Mouse (Mus musculus) ovary, postnatal 14 days (tissue): ENCODE data around the gene Gpx6.

ENCODE experiments used
- DNase-seq: peaks from one replicate; pipeline ENCODE4 v3.0.0; 2022; ENCODE audit warnings: low spot score

The Gpx6 gene

DNA sequence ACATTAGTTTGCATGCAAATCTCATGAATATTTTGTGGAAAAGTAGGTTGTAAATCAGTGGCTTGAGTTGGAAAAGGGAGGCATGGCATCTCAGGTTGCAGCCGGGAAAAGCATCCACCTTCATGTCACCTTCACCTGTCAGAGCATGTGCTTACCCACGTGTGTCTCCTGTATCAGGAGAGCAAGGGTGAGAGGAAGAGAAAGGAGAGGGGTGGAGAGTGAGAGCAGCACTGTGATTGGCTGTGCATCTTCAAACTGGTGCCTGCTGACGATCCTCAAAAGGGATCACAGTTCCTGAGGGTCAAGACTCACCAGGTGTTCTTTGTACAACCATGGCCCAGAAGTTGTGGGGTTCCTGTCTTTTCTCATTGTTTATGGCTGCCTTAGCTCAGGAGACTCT, at the start of gene Gpx6:
Gpx6 (plus strand) TSS at position 200 of the 400 bp plus-strand sequence.
- DNase-seq: no peak

DNA sequence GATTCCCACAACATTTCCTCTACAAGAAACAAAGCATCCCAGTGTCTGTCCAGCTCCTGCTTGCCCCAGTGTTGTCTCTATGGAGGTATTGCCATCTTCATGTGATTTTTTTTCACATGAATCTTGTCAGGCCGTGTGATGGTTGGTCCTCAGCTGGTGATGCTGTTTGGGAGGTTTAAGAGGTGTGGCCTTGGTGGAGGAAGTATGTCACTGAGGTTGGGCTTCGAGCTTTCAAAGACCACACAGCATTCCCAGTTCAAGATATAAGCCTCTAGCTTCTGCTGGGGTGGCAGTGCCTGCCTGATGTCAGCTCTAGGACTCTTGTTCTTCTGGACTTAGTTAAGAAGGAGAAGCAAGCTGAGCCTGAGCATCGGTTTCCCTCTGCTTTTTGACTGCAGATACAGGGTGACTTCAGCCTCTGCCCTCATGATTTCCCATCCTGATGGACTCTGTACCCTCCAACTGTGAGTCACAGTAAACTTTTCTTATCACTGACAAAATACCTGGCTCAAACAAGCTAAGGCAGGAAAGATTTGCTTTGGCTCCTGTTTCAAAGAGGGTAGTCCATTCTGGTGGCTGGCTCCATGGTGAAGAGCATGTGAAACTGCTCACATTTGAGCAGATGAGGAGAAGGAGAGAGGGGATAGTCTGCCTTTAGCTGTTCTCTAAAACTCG, 49.0 kb upstream of the Gpx6 start:
- no peak for DNase-seq

DNA sequence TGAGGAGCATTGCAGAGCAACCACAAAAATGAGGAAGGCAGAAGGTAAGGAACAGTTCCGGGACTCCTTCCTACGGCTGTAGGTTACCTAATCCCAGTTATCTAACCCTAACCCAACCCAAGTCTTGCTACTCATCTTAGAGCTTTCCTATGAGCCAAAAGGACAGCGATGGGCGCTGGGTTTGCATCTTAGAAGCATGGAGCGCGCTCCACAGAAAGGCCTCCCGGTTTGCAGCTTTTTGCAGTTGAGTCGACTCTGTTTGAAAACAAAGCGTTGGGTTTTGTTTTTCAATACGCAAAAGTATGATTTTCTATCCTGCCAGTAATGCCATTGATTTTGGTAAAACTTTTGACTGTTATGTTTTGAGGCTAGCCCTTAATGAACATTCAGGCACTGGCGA, 48.0 kb upstream of the Gpx6 start:
- no peak for DNase-seq

DNA sequence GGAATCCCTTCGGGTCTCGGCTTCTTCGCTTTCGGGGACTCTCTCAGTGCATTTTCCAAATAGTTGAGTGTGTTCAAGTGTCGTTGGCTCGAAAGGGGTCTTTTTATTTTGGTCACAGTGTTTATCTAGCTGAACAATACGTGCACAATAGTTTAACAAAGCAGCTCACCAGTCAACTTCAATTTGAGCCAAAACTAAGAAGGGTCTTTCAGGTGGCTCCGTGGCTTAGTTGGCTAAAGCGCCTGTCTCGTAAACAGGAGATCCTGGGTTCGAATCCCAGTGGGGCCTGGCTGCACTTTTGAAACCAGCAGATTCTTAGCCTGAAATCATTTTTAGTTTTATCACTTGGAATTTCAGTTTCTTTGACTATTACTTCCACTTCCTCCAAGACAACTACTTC, 47.6 kb upstream of the Gpx6 start:
- DNase-seq: no peak

DNA sequence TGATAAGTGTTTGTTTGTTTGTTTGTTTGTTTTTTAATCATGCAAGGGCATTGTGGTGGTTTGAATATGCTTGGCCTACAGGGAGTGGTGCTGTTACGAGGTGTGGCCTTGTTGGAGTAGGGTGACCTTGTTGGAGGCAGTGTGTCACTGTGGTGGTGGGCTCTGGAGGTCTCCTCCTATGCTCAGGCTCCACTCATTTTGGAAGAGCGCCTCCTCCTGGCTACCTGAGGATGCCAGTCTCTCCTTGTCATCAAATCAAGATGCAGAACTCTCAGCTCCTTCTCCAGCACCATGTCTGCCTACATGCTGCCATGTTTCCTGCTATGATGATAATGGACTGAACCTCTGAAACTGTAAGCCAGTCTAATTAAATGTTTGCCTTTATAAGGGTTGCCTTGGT, 46.2 kb upstream of the Gpx6 start:
- no peak for DNase-seq

DNA sequence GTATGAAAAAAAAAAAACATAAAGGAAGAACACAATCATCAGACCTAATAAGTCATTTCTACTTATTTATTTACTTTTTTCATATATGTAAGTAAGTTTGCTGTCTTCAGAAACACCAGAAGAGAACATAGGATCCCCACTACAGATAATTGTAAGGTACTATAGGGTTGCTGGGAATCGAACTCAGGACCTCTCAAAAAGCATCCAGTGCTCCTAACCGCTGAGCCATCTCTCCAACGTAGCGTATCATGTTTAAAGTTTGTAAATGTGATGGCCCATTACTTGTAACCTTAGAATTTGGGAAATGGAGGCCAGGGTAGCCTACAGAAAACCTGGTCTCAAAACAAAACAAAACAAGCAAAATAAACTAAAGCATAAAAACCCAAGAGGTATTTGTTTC, 44.4 kb upstream of the Gpx6 start:
- DNase-seq: no peak

DNA sequence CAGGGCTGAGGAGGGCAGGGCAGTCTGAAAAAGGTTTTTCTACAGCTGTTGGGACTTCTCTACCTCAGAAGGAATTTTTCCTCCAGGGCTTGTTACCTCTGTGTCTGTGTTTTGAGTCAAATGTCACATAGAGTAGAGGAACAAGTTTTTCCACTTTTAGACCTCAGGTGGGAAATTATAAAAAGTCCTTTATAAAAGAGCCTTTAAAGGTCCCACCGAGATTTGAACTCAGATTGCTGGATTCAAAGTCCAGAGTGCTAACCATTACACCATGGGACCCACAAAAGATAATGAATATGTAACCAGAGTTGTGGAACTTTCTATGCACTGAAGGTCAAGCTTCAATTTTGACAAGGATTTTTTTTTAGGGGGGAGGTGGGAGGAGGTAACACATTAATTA, 43.7 kb upstream of the Gpx6 start:
- no peak for DNase-seq

DNA sequence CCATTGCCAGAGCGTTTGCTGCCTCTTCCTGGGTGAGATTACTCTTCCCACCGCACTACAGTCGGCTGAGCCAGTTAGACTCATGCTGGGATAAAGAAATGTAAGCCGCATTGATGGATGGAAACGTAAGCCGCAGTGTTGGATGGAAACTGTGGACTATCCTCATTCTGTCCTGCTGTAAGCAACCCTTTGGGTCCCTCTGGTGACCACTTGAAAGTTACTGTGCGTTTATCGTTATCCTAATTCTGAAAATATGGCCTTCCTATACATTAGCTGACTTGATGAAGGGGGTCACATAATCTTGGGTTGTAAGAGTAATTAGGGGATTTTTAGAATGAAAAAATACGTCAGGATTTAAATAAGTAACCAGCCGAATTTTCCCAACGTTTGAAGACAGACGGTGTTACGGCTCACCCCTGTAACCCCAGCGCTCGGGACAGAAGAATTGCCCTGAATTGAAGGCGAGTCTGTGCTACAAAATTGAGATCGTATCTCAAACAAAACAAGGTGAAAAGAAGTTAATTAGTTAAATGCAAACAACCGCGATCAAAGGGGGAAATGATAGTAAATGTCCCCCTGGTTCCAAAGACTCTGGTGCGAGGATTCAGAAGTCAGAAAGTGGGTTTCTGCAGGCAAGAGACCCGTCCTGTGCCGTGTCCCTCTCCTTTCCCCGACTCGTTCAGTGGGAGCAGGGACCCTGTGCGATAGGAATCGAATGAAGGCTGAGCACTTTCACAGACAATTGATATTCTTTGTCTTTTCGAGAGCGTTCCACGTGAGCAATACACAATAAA, 36.7 kb upstream of the Gpx6 start:
- no peak for DNase-seq

DNA sequence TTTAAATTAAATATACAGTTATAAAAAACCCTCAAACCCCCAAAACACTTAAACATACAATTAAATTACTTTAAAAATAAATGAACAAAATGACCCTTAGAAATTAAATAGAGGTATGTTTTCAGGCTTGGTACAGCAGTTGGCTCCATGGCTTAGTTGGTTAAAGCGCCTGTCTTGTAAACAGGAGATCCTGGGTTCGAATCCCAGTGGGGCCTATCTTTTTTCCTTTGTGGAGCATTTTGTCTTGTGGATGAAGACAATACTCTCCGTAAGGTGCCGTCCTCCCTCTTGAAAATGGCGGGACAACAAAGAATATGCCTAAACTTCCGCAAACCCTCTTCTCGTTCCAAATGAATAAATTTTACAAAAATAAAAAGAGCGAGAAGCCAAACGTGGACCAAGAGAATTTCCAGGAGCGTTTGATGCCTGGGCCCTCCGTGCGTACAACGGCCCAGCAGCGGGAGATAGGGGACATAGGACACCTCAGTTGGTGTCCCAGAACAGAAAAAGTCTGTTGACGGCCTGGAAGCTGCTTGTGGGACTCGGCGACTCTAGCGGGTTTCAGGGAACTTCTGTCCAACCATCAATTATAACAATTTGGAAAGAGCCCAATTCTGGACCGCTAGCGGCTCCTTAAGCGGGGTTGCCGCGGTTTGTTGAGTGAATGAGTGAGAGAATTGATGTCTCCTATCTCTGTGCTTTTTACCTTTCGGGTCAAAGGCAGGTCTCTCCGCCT, 35.9 kb upstream of the Gpx6 start:
- DNase-seq: peak; percentile 44

DNA sequence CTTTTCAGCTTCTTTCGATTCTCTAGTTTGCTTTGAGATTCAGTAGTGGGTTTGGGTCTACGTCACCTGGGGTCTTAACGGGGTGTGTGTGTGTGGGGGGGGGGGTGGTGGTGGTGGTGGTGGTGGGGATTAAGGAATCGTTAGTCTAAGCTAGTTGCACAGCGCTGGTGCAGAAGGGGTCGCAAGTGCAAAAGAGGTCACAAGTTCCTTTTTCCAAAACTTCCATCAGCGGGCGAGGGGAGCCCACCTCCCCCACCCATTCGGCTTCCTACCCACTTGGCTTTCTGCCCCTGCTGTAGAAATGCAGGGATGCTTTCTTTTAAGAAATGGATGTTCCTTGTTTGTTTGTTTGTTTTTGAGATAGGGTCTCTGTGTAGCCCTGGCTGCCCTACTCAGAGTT, 35.4 kb upstream of the Gpx6 start:
- no peak for DNase-seq

DNA sequence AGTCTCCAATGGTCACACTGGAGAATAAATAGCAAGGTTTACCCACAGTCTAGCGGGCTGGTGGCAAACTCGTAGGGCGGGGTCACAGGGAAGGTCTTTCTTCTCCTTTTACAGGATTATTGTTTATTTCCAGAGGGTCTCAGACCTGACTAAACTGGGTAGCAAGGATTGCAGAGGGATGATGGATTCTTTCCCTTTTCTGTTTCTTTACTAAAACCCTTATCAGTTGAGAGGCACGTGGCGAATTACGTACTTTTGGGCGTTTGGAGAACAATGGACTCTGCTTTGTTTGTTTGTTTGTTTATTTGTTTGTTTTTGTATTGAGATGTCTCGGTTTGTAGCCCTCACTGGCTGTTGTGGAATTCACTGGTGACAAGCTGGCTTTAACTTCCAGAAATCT, 32.8 kb upstream of the Gpx6 start:
- no peak for DNase-seq

DNA sequence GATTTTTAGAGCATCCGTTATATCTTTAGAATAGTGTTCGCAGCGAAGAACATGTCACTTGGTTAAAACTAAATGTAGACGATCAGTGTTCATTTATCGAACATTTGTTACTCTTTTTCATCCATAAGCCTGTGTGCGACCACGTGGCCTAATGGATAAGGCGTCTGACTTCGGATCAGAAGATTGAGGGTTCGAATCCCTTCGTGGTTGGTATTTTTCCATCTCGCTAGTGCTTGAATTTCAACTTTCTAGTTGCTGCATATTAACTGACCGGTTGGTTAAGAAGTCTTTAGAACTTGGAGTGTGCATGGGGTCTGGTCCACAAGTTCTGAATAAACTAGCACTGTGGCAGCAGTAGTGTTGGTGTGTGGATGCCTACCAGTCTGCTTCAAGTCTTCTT, 32.4 kb upstream of the Gpx6 start:
- peak; percentile 84 for DNase-seq

DNA sequence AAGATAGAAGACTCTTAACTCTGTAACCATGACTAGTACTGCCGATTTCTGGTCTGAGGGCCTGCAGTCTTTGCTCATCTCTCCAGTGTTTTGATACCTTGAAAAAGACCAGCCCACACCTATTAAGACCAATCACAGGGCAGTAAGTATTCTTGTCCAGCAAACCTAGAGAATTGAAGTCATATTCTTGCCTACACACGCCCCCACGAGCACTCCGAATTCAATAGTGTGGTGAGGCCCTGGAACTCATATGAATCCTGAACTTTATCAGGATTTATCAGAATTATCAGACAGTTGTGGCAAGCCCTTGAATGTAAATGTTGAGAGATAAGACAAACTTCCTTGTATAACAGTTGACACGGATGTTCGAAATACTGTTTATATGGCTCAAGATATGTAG, 19.3 kb upstream of the Gpx6 start, which contains the start of gene Gpx5:
Gpx5 (minus strand) TSS at position 101 of the 400 bp plus-strand sequence.
- no peak for DNase-seq

DNA sequence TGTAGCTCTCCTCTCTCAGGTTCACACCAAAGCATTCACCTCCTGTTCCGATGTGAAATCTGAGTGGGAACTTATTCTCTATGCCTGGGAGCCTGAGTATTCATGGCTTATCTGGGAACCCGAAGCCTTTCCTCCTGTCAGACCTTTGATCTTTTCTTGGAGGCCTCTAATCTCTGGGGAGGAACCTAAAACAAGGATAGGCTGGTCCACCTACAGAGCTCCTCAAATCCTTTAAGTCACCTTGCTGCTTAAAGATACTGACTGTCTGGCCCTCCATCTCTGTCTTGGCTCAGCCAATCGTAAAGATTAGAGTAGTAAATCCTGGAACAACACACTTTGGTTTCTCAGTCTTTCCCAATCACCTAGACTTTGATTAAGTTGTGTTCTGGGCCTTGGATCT, 13.4 kb upstream of the Gpx6 start:
- DNase-seq: no peak

DNA sequence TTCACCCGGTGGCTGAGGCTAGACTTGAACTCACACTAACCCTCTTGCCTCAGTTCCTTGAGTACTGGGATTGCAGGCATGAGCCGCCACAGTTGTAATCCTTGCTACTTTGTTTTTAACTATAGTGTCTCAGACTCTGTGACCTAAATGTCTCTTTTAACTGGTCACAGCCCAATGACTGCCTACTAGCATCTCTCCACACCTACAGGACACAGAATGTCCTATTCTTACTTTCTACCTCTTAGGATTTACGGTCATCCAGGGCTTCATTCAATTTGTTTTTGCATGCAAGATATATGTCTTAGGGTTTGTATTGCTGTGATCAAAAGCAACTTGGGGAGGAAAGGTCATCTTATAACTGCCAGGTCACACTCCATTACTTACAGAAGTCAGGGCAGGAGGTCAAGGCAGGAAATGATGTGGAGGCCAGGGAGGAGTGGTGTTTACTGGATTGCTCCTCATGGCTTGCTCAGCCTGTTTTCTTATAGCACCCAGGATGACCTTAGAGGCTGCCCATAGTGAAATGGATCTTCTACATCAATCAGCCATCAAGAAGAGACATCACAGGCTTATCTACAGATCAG, 7.3 kb upstream of the Gpx6 start:
- no peak for DNase-seq

DNA sequence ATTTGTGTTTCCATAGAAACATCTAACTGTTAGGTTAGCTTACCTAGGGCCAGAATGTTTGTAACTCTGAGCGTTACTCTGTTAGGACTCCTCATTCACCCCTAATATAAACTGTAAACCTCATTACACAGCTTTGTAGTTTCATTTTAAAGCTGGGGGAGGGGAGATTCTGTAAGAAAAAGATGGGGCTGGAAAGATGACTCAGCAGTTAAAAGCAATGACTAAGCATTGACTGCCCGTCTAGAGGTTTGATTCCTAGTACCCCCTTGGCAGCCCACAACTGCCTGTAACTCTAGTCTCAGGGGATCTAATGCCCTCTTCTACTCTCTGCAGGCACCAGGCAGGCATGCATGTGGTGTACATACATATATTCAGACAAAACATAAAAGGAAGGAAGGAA, 2.1 kb upstream of the Gpx6 start:
- no peak for DNase-seq

DNA sequence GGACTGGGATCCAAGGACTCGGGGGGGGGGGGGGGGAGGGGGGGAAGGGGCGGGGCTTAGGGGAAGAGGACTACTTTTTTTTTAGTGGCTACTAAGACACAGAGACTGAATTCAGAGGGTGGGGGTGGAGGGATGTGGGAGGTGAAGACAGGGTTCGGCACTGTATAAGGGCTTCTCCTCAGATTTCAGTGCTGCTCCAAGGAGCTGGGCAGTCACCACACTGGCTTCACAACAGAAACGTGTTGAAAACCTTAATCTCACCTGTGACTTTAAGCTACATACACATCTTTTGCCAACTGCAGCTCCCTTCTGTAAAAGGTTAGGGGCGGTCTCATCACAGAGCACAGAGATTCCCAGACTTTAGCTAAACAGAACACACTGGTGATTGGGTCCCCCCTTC, 929 bp downstream of the Gpx6 start:
- no peak for DNase-seq

DNA sequence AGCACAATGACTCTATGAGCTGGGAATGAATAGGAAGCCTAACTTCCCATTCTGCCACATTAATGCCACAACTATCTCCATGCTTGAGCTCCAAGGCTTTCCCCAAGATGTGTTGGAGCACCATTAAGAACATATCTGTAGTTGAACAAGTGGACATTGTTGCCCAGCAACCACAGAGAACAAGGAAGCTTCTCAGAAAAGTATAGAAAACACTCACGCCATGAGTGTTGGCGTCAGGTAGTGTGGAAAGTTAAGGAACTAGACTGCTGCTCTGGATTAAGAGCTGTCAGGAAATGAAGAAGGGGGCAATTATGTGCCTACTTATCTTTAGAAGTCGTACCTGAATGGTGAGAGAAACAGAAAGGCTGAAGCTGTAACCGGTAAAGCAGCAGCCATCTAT, 2.0 kb downstream of the Gpx6 start:
- DNase-seq: no peak

DNA sequence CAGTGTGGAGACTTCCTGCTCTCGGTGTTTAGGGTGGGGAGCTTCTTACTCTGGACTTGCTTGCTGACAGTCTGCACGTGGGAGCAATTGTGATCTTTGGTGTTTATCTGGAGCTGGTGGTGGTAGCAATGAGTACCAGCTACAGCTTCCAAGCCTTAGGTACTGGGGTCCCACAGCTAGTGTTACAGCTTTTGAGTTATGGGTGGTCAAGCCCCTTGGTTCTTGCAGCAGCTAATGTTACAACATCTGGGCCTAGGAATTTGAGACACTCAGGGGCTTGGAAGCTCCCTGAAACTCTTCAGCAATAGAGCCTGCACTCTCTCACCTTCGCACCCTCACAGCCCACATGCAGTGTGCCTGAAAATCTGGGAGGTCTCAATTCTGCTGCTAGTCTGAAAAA, 8.3 kb downstream of the Gpx6 start:
- DNase-seq: no peak

DNA sequence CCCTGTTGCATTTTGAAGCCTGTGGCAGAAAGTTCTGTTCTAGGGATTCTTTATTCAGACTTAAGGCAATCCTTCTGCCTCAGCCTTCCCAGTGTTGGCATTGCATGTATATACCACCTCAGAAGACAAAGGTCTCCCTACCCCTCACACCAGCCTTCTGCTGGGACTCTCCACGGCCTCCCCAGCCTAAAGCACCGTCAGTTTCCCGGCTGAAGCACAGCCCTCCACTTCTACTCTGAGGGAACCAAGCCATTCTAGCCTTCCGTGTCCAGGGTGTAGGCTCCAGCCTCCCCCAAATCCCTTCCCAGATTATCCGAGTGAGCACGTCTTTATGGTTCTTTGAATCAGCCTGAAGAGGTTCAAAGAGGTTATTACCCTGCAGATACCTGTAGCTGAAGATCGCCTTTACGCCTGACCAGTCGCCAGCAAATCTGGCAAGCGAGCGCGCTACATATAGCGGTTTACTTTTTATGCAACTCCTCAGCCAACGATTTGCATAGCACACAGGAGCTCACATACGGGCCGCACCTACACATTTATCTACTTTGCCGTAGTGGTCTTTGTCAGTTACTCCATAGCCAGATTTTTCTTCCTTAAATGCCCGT, 10.1 kb downstream of the Gpx6 start:
- DNase-seq: no peak

DNA sequence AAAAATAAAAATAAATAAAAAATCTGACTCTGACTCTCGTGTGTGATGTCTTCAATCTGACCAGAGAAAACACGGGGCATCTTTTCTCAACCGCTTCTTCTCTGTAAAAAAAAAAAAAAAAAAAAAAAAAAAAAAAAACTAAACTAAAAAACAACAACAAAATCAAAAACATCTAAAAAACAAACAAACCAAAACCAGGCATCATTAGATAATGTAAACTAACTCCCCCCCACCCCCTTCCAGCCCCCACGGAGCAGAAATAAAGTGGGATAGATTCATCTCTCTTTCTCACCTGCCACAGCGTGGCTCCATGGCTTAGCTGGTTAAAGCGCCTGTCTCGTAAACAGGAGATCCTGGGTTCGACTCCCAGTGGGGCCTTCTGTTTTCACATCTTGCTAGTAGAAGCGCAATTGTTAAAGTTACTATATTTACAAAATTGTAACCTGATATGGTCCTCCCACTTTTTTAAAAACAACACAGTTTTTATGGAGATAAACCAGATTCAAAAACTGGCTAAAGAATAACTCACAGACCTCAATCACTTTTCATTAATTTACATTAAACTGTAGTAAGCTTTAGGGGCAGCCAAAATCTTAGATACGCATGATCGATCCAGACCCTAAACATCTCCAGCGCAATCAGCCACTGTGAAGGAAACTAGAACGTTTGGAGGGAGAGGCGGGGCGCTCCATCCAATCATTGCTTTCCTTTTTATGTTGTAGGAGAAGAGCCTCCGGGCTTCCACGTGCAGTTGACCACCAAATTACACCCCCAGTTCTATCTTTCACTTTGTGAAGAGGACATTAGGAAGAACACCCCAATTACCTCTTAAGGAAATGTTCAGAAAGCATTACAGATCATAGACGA, 10.8 kb downstream of the Gpx6 start:
- no peak for DNase-seq
